31 mouse cellular contexts compared by ENCODE assay signal in the genomic region with DNA sequence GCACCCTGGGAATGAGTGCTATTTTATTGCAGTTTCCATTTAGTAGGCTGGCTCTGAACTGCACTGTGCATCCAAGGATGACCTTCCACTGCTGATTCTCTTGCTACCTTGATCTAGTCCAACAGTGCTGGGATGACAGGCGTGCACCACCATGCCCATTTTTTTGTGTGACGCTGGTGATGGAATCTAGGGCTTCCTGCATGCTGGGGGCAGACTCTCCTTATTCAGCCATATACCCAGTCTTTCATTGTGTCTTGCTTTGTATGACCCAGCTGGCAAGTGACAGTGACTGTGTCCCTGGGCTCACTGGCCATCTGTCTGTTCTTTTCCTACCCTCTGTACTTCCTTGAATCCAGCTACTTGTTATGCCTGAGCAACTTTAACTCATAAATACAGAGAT. TPM values are rescaled to one million over a fixed set of nuclear protein-coding genes. Genes with fewer than 3 reads are reported as not detected.
DNase-seq lines count a peak whose midpoint lies in the region; ATAC-seq and TF ChIP-seq lines count a peak whose summit lies in the region.
"Had no signal": no experiment of that assay in that cellular context is flagged by ENCODE, and none has a peak within 500 bp of the region (broad histone marks: within the 10 kb centered on the region; RNA-seq: fewer than 3 reads in every experiment).

No protein-coding gene starts in this region.

- TF ChIP-seq CTCF in testis, adult 2 months (IDR thresholded peaks at IDR 0.05; ENCODE audit: control insufficient read depth, insufficient read depth, insufficient replicate concordance, low read depth, low read length): no peak

- H3K36me3 ChIP-seq in testis, adult 2 months (ENCODE audit: control insufficient read depth, insufficient read depth, low read length): no peaks in the 10 kb centered on the region; the same call in none of the 2 replicates
- peaks cover 6% of the 10 kb centered on the region; the same call in 1 of the 2 replicates for H3K36me3 ChIP-seq in forebrain, embryonic 11.5 days (ENCODE audit: control insufficient read depth, insufficient read depth, low read length)

- WGBS in forebrain, embryonic 11.5 days: 91% methylated on average over 2 of the region's 2 CpGs

- H3K9me3 ChIP-seq in forebrain, embryonic 11.5 days (ENCODE audit: control insufficient read depth, low read length): no peaks in the 10 kb centered on the region
- H3K9me3 ChIP-seq: embryonic facial prominence, embryonic 13.5 days; forebrain, embryonic 10.5 days; hindbrain, embryonic 13.5 days; limb, embryonic 13.5 days; liver, embryonic 13.5 days; megakaryocyte, embryonic 14.5 days; midbrain, embryonic 12.5 days; neural tube, embryonic 13.5 days had no signal

- no peak overlapping the region for H3K9ac ChIP-seq in forebrain, embryonic 11.5 days (ENCODE audit: low read length)
- H3K9ac ChIP-seq: embryonic facial prominence, embryonic 13.5 days; hindbrain, embryonic 13.5 days; limb, embryonic 13.5 days; liver, embryonic 13.5 days; midbrain, embryonic 12.5 days; neural tube, embryonic 13.5 days had no signal

- TF ChIP-seq POLR2A in testis, adult 2 months (IDR thresholded peaks at IDR 0.05; ENCODE audit: control insufficient read depth, low read depth, low read length): no peak

- no peak overlapping the region for H3K4me2 ChIP-seq in forebrain, embryonic 11.5 days (ENCODE audit: low read depth, low read length, severe bottlenecking)
- H3K4me2 ChIP-seq: embryonic facial prominence, embryonic 13.5 days; hindbrain, embryonic 13.5 days; limb, embryonic 13.5 days; liver, embryonic 13.5 days; midbrain, embryonic 12.5 days; neural tube, embryonic 13.5 days had no signal

- no peak for ATAC-seq in forebrain, embryonic 11.5 days (replicated peaks; ENCODE audit: low FRiP score)
- ATAC-seq: CD4-positive, CD25-positive, alpha-beta regulatory T cell, adult 4 months; forebrain, embryonic 16.5 days; lung, postnatal 0 days had no signal

- no peaks in the 10 kb centered on the region for H3K27me3 ChIP-seq in testis, adult 2 months (ENCODE audit: control insufficient read depth, insufficient read depth, low read length)
- no peaks in the 10 kb centered on the region for H3K27me3 ChIP-seq in forebrain, embryonic 11.5 days (ENCODE audit: control insufficient read depth, insufficient read depth, low read length)
- H3K27me3 ChIP-seq: embryonic facial prominence, embryonic 13.5 days; hindbrain, embryonic 13.5 days; limb, embryonic 13.5 days; liver, embryonic 13.5 days; megakaryocyte, embryonic 14.5 days; midbrain, embryonic 12.5 days; neural tube, embryonic 13.5 days had no signal

- no peak overlapping the region for H3K4me3 ChIP-seq in testis, adult 2 months (ENCODE audit: control insufficient read depth, low read depth, low read length)
- H3K4me3 ChIP-seq in forebrain, embryonic 11.5 days (ENCODE audit: low read depth, low read length): no peak overlapping the region
- H3K4me3 ChIP-seq: embryonic facial prominence, embryonic 13.5 days; forebrain, embryonic 10.5 days; hindbrain, embryonic 13.5 days; limb, embryonic 13.5 days; liver, embryonic 13.5 days; megakaryocyte, embryonic 14.5 days; midbrain, embryonic 12.5 days; neural tube, embryonic 13.5 days had no signal

- peak; percentile 56 for DNase-seq in cerebellum, adult 11-12 months
- no peak for DNase-seq in cerebellum, postnatal 4 days (ENCODE audit: low spot score in 2 of 2)
- no peak for DNase-seq in testis, postnatal 10 days (ENCODE audit: low spot score)
- DNase-seq in cerebellum, postnatal 10 days: peak; percentile 29 to 42
- no peak for DNase-seq in urinary bladder, adult 18-20 months (ENCODE audit: low spot score in 2 of 2)
- no peak for DNase-seq in B cell, adult 2 months
- no peak for DNase-seq in forebrain, embryonic 11.5 days (ENCODE audit: low spot score)
- DNase-seq: adrenal gland, adult 2 months; heart, postnatal 4 days; kidney, adult 11 months; kidney, postnatal 14 days; liver, embryonic 13.5 days; lung, adult 18-20 months; lung, postnatal 4 days; right cerebral cortex, postnatal 14 days; thymus, postnatal 14 days had no signal

- H3K27ac ChIP-seq in testis, adult 2 months (ENCODE audit: control insufficient read depth, insufficient read depth, low read depth, low read length): peak overlapping the region; percentile 34; the same call in 1 of the 2 replicates
- no peak overlapping the region for H3K27ac ChIP-seq in forebrain, embryonic 11.5 days (ENCODE audit: low read depth, low read length)
- H3K27ac ChIP-seq: embryonic facial prominence, embryonic 13.5 days; forebrain, embryonic 10.5 days; hindbrain, embryonic 13.5 days; limb, embryonic 13.5 days; liver, embryonic 13.5 days; midbrain, embryonic 12.5 days; neural tube, embryonic 13.5 days had no signal

- H3K4me1 ChIP-seq in testis, adult 2 months (ENCODE audit: control insufficient read depth, insufficient read depth, low read length): no peaks in the 10 kb centered on the region; the same call in 1 of the 2 replicates
- H3K4me1 ChIP-seq in forebrain, embryonic 11.5 days (replicated peaks; ENCODE audit: control insufficient read depth, insufficient read depth, low read length): no peaks in the 10 kb centered on the region
- H3K4me1 ChIP-seq: embryonic facial prominence, embryonic 13.5 days; forebrain, embryonic 10.5 days; midbrain, embryonic 12.5 days had no signal

RNA-seq across cellular contexts. Expression of a gene that starts 19.8 kb away (rescaled TPM):
- polyA plus RNA-seq in testis, adult 2 months (2012; rRNA removed): 17.6 and 22.8 TPM in 2 replicates
- 95.8 and 103 TPM in 2 replicates for polyA plus RNA-seq in forebrain, embryonic 11.5 days (2014; fragmentation: Nextera tagmentation; extraction: Ambion mirVana)

RNA-seq across cellular contexts. Expression of a gene that starts 30.8 kb away (rescaled TPM):
- polyA plus RNA-seq in testis, adult 2 months (2012; rRNA removed): 1.5 TPM in 2 replicates
- polyA plus RNA-seq in forebrain, embryonic 11.5 days (2014; fragmentation: Nextera tagmentation; extraction: Ambion mirVana): not detected in 2 replicates
- polyA plus RNA-seq: embryonic facial prominence, embryonic 13.5 days; forebrain, embryonic 10.5 days; forebrain, embryonic 16.5 days; heart, embryonic 16.5 days; kidney, embryonic 14.5 days; limb, embryonic 13.5 days; liver, embryonic 13.5 days; midbrain, embryonic 12.5 days; midbrain, postnatal 0 days; neural tube, embryonic 13.5 days; stomach, embryonic 14.5 days had no signal

RNA-seq across cellular contexts. Expression of a gene that starts 44.6 kb away (rescaled TPM):
- polyA plus RNA-seq in testis, adult 2 months (2012; rRNA removed): 27.8 and 36.4 TPM in 2 replicates
- 27.4 and 27.7 TPM in 2 replicates for polyA plus RNA-seq in forebrain, embryonic 11.5 days (2014; fragmentation: Nextera tagmentation; extraction: Ambion mirVana)

RNA-seq across cellular contexts. Expression of a gene that starts 47.8 kb away (rescaled TPM):
- polyA plus RNA-seq in testis, adult 2 months (2012; rRNA removed): 39.4 and 43.3 TPM in 2 replicates
- polyA plus RNA-seq in forebrain, embryonic 11.5 days (2014; fragmentation: Nextera tagmentation; extraction: Ambion mirVana): 119 TPM in 2 replicates

Comparison
In these comparisons a context has a peak if more than half of its experiments do, and no peak if none do; other contexts are left out.
1. DNase-seq: peak in cerebellum, adult 11-12 months (single experiment) and cerebellum, postnatal 10 days (2 of 2); none in cerebellum, postnatal 4 days (0 of 2), testis, postnatal 10 days (single experiment), urinary bladder, adult 18-20 months (0 of 2), B cell, adult 2 months (0 of 2) and forebrain, embryonic 11.5 days (single experiment).